Mouse (Mus musculus): ENCODE results near the gene Cobll1. TPM values are rescaled to one million over a fixed set of nuclear protein-coding genes. Genes with fewer than 3 reads are reported as not detected.

Gene Cobll1
- 18.1 TPM for polyA plus RNA-seq (2017; shearing (Covaris generic))

GRCm38 (mm10) chr2:65238964-65239570 is at the start of gene Cobll1:
Gene Cobll1, minus strand, starts transcription at chr2:65239403.

Other genes starting within 250 kb of the Cobll1 start
- gene Grb14, start 214.4 kb downstream of the Cobll1 start, polyA plus RNA-seq (2017; shearing (Covaris generic)), result not detected
- gene Slc38a11, start 124.6 kb upstream of the Cobll1 start, polyA plus RNA-seq (2017; shearing (Covaris generic)), result 0.26 TPM

Data from effector memory CD4-positive, alpha-beta T cell, adult 5 months (primary cell).